Mouse (Mus musculus): ENCODE data around the gene Tbata.

DNA sequence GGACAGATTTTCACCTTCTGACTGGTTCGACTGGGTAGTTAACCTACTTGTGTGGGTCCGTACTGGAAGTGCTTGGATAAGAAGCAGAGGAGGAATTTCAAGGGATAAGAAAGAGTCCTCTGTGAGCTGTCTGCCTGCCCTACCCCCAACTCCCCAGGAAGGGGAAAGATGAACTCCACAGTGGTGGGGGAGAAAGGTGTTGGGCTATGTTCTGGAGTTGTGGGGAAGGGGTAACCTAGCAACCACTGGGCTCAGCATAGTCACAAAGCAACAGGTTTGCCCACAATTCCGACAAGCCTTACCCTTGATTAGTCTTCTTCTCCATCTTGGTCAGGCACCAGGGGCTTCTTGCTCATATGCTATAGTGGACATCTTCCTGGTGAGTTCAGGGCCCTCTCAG lies at the start of gene Tbata:
- no peak for TF ChIP-seq POLR2A (IDR thresholded peaks at IDR 0.05; ENCODE audit: borderline replicate concordance, extremely low read depth, insufficient read depth, insufficient read length, poor library complexity, severe bottlenecking)
- no peak for TF ChIP-seq CTCF (IDR thresholded peaks at IDR 0.05; ENCODE audit: borderline replicate concordance, extremely low read depth, insufficient read depth, insufficient read length)

Data from brain, embryonic 14.5 days (tissue).